In genomic region chr2:79316182-79316880, GRCm38 (mm10) we compare ENCODE assay signal across 17 mouse cellular contexts.
DNase-seq lines count a peak whose midpoint lies in the region; ATAC-seq and TF ChIP-seq lines count a peak whose summit lies in the region.
"Had no signal": no experiment of that assay in that cellular context is flagged by ENCODE, and none has a peak within 500 bp of the region (broad histone marks: within the 10 kb centered on the region; RNA-seq: fewer than 3 reads in every experiment).

No protein-coding gene starts in this region.

- H3K27ac ChIP-seq in kidney, postnatal 0 days: no peak overlapping the region
- H3K27ac ChIP-seq in stomach, embryonic 16.5 days (ENCODE audit: low read length): no peak overlapping the region
- H3K27ac ChIP-seq in stomach, postnatal 0 days (replicated peaks): no peak overlapping the region
- H3K27ac ChIP-seq: heart, embryonic 13.5 days; hindbrain, embryonic 12.5 days; midbrain, embryonic 15.5 days; neural tube, embryonic 12.5 days had no signal

- peak; percentile 16 for DNase-seq in adrenal gland, postnatal 14 days
- DNase-seq in adrenal gland, postnatal 4 days (ENCODE audit: low spot score in 2 of 2): no peak
- peak; percentile 70 for DNase-seq in kidney, postnatal 0 days (ENCODE audit: low spot score)
- no peak for DNase-seq in kidney, adult 18-20 months
- DNase-seq in stomach, postnatal 0 days (ENCODE audit: low spot score): no peak
- DNase-seq in retina, postnatal 7 days (ENCODE audit: low read depth, low spot score): peak; percentile 8
- DNase-seq in spleen, adult 18-20 months: no peak
- DNase-seq: gastrocnemius, postnatal 36 days; liver; right cerebral cortex, adult 18-20 months; thymus, adult 18-20 months had no signal

- no peaks in the 10 kb centered on the region for H3K36me3 ChIP-seq in kidney, postnatal 0 days (ENCODE audit: insufficient read depth, low read length)
- no peaks in the 10 kb centered on the region for H3K36me3 ChIP-seq in stomach, embryonic 16.5 days (ENCODE audit: control insufficient read depth, insufficient read depth, low read length)
- no peaks in the 10 kb centered on the region for H3K36me3 ChIP-seq in stomach, postnatal 0 days (ENCODE audit: control insufficient read depth, insufficient read depth, low read length)
- H3K36me3 ChIP-seq: hindbrain, embryonic 12.5 days; midbrain, embryonic 15.5 days; neural tube, embryonic 12.5 days had no signal

- no peak for TF ChIP-seq EP300 in stomach, postnatal 0 days (optimal IDR thresholded peaks at IDR 0.05)

- no peak for TF ChIP-seq CTCF in kidney, postnatal 0 days (IDR thresholded peaks at IDR 0.05; ENCODE audit: low read depth)
- no peak for TF ChIP-seq CTCF in stomach, postnatal 0 days (IDR thresholded peaks at IDR 0.05; ENCODE audit: low read depth)

- H3K4me3 ChIP-seq in kidney, postnatal 0 days (replicated peaks; ENCODE audit: low read depth, low read length): no peak overlapping the region
- H3K4me3 ChIP-seq in stomach, embryonic 16.5 days (replicated peaks; ENCODE audit: low read length): no peak overlapping the region
- H3K4me3 ChIP-seq in stomach, postnatal 0 days (ENCODE audit: low read depth, low read length): no peak overlapping the region
- H3K4me3 ChIP-seq: heart, embryonic 13.5 days; hindbrain, embryonic 12.5 days; midbrain, embryonic 15.5 days; neural tube, embryonic 12.5 days had no signal

- H3K4me1 ChIP-seq in kidney, postnatal 0 days (replicated peaks; ENCODE audit: insufficient read depth, low read length): no peaks in the 10 kb centered on the region
- no peaks in the 10 kb centered on the region for H3K4me1 ChIP-seq in stomach, embryonic 16.5 days (ENCODE audit: control insufficient read depth, insufficient read depth, low read length)
- H3K4me1 ChIP-seq in stomach, postnatal 0 days (replicated peaks; ENCODE audit: control insufficient read depth, insufficient read depth): no peaks in the 10 kb centered on the region
- H3K4me1 ChIP-seq: heart, embryonic 13.5 days; hindbrain, embryonic 12.5 days; midbrain, embryonic 15.5 days; neural tube, embryonic 12.5 days had no signal

- ATAC-seq in kidney, postnatal 0 days (replicated peaks; ENCODE audit: low FRiP score, low read depth): peak; percentile 13; the same call in 1 of the 2 replicates
- ATAC-seq in stomach, embryonic 16.5 days (ENCODE audit: insufficient read depth, low FRiP score): peak; percentile 37
- ATAC-seq in stomach, postnatal 0 days (ENCODE audit: low FRiP score, low TSS enrichment): no peak; the same call in 1 of the 2 replicates
- ATAC-seq: midbrain, embryonic 15.5 days had no signal

- no peak overlapping the region for H3K9ac ChIP-seq in kidney, postnatal 0 days (ENCODE audit: low read depth, low read length)
- H3K9ac ChIP-seq in stomach, embryonic 16.5 days (ENCODE audit: low read length): no peak overlapping the region
- no peak overlapping the region for H3K9ac ChIP-seq in stomach, postnatal 0 days (ENCODE audit: low read length)
- H3K9ac ChIP-seq: heart, embryonic 13.5 days; hindbrain, embryonic 12.5 days; midbrain, embryonic 15.5 days; neural tube, embryonic 12.5 days had no signal

- H3K4me2 ChIP-seq in kidney, postnatal 0 days (ENCODE audit: low read length): no peak overlapping the region
- no peak overlapping the region for H3K4me2 ChIP-seq in stomach, embryonic 16.5 days (ENCODE audit: low read depth, low read length)
- H3K4me2 ChIP-seq in stomach, postnatal 0 days (replicated peaks; ENCODE audit: low read depth): no peak overlapping the region
- H3K4me2 ChIP-seq: heart, embryonic 13.5 days; hindbrain, embryonic 12.5 days; midbrain, embryonic 15.5 days; neural tube, embryonic 12.5 days had no signal

- H3K9me3 ChIP-seq in kidney, postnatal 0 days (replicated peaks; ENCODE audit: low read length): no peaks in the 10 kb centered on the region
- no peaks in the 10 kb centered on the region for H3K9me3 ChIP-seq in stomach, embryonic 16.5 days (replicated peaks; ENCODE audit: control insufficient read depth, low read length)
- no peaks in the 10 kb centered on the region for H3K9me3 ChIP-seq in stomach, postnatal 0 days (ENCODE audit: control insufficient read depth, low read length)
- H3K9me3 ChIP-seq: G1E; heart, embryonic 13.5 days; hindbrain, embryonic 12.5 days; midbrain, embryonic 15.5 days; neural tube, embryonic 12.5 days had no signal

- WGBS in kidney, postnatal 0 days: 81% methylated on average over 9 of the region's 9 CpGs
- WGBS in stomach, embryonic 16.5 days: 77% methylated on average over 9 of the region's 9 CpGs
- WGBS in stomach, postnatal 0 days: 69% methylated on average over 9 of the region's 9 CpGs

- H3K27me3 ChIP-seq in kidney, postnatal 0 days (ENCODE audit: insufficient read depth, low read length): no peaks in the 10 kb centered on the region
- H3K27me3 ChIP-seq in stomach, embryonic 16.5 days (ENCODE audit: control insufficient read depth, insufficient read depth, low read length): no peaks in the 10 kb centered on the region
- no peaks in the 10 kb centered on the region for H3K27me3 ChIP-seq in stomach, postnatal 0 days (ENCODE audit: control insufficient read depth, insufficient read depth, low read length)
- H3K27me3 ChIP-seq: heart, embryonic 13.5 days; hindbrain, embryonic 12.5 days; midbrain, embryonic 15.5 days; neural tube, embryonic 12.5 days had no signal

Comparison
In these comparisons a context has a peak if more than half of its experiments do, and no peak if none do; other contexts are left out.
1. DNase-seq: peak in adrenal gland, postnatal 14 days (single experiment), kidney, postnatal 0 days (single experiment) and retina, postnatal 7 days (single experiment); none in adrenal gland, postnatal 4 days (0 of 2), kidney, adult 18-20 months (single experiment), stomach, postnatal 0 days (single experiment) and spleen, adult 18-20 months (0 of 2).